Mouse (Mus musculus): ENCODE results near the gene Dazap2. TPM values are rescaled to one million over a fixed set of nuclear protein-coding genes. Genes with fewer than 3 reads are reported as not detected.

Dazap2 gene
- polyA plus RNA-seq, 1 experiment: 282 TPM

GRCm38 (mm10) chr15:100637661-100638060, 22.5 kb downstream of the Dazap2 start:
- Histone ChIP-seq H3K27me3 (ENCODE audit: control insufficient read depth, insufficient read depth, low read length) (no peaks in the 10 kb centered on the region; the same call in 1 of the 2 replicates), H3K27ac (ENCODE audit: control insufficient read depth, insufficient read depth, low read depth, low read length) (no peak overlapping the region), H3K36me3 (ENCODE audit: control insufficient read depth, insufficient read depth, low read length) (no peaks in the 10 kb centered on the region), H3K4me3 (ENCODE audit: control insufficient read depth, low read depth, low read length) (no peak overlapping the region), H3K4me1 (ENCODE audit: control insufficient read depth, insufficient read depth, low read length) (peaks cover 14% of the 10 kb centered on the region)
- no peak for TF ChIP-seq POLR2A (IDR thresholded peaks at IDR 0.05; ENCODE audit: control insufficient read depth, low read depth, low read length)
- peak; percentile 19; the same call in 1 of the 2 replicates for TF ChIP-seq CTCF (IDR thresholded peaks at IDR 0.05; ENCODE audit: control insufficient read depth, insufficient read depth, insufficient replicate concordance, low read depth, low read length)

- Histone ChIP-seq H3K36me3 (ENCODE audit: control insufficient read depth, insufficient read depth, low read length) (peaks cover 2% of the 10 kb centered on the region; the same call in 1 of the 2 replicates), H3K27me3 (ENCODE audit: control insufficient read depth, insufficient read depth, low read length) (no peaks in the 10 kb centered on the region; the same call in 1 of the 2 replicates), H3K4me1 (ENCODE audit: control insufficient read depth, insufficient read depth, low read length) (peaks cover 12% of the 10 kb centered on the region), H3K27ac (ENCODE audit: control insufficient read depth, insufficient read depth, low read depth, low read length) (no peak overlapping the region), H3K4me3 (ENCODE audit: control insufficient read depth, low read depth, low read length) (no peak overlapping the region)
- TF ChIP-seq CTCF (IDR thresholded peaks at IDR 0.05; ENCODE audit: control insufficient read depth, insufficient read depth, insufficient replicate concordance, low read depth, low read length) (no peak), POLR2A (IDR thresholded peaks at IDR 0.05; ENCODE audit: control insufficient read depth, low read depth, low read length) (no peak)
Observed at GRCm38 (mm10) chr15:100639972-100640750, 25.0 kb downstream of the Dazap2 start.

- Histone ChIP-seq H3K27ac (ENCODE audit: control insufficient read depth, insufficient read depth, low read depth, low read length) (no peak overlapping the region), H3K4me3 (ENCODE audit: control insufficient read depth, low read depth, low read length) (no peak overlapping the region), H3K36me3 (ENCODE audit: control insufficient read depth, insufficient read depth, low read length) (peaks cover 3% of the 10 kb centered on the region; the same call in 1 of the 2 replicates), H3K27me3 (ENCODE audit: control insufficient read depth, insufficient read depth, low read length) (no peaks in the 10 kb centered on the region), H3K4me1 (ENCODE audit: control insufficient read depth, insufficient read depth, low read length) (peaks cover 8% of the 10 kb centered on the region)
- TF ChIP-seq CTCF (IDR thresholded peaks at IDR 0.05; ENCODE audit: control insufficient read depth, insufficient read depth, insufficient replicate concordance, low read depth, low read length) (no peak), POLR2A (IDR thresholded peaks at IDR 0.05; ENCODE audit: control insufficient read depth, low read depth, low read length) (no peak)
Observed at GRCm38 (mm10) chr15:100641226-100641810, 26.2 kb downstream of the Dazap2 start.

GRCm38 (mm10) chr15:100642451-100642850, 27.3 kb downstream of the Dazap2 start:
- Histone ChIP-seq H3K4me1 (ENCODE audit: control insufficient read depth, insufficient read depth, low read length) (no peaks in the 10 kb centered on the region), H3K27me3 (ENCODE audit: control insufficient read depth, insufficient read depth, low read length) (no peaks in the 10 kb centered on the region), H3K27ac (ENCODE audit: control insufficient read depth, insufficient read depth, low read depth, low read length) (no peak overlapping the region), H3K4me3 (ENCODE audit: control insufficient read depth, low read depth, low read length) (no peak overlapping the region), H3K36me3 (ENCODE audit: control insufficient read depth, insufficient read depth, low read length) (peaks cover 3% of the 10 kb centered on the region; the same call in 1 of the 2 replicates)
- TF ChIP-seq POLR2A (IDR thresholded peaks at IDR 0.05; ENCODE audit: control insufficient read depth, low read depth, low read length) (no peak), CTCF (IDR thresholded peaks at IDR 0.05; ENCODE audit: control insufficient read depth, insufficient read depth, insufficient replicate concordance, low read depth, low read length) (no peak)

GRCm38 (mm10) chr15:100646161-100646560, 31.0 kb downstream of the Dazap2 start:
- Histone ChIP-seq H3K27ac (ENCODE audit: control insufficient read depth, insufficient read depth, low read depth, low read length) (no peak overlapping the region), H3K27me3 (ENCODE audit: control insufficient read depth, insufficient read depth, low read length) (no peaks in the 10 kb centered on the region), H3K36me3 (ENCODE audit: control insufficient read depth, insufficient read depth, low read length) (peaks cover 5% of the 10 kb centered on the region), H3K4me3 (ENCODE audit: control insufficient read depth, low read depth, low read length) (no peak overlapping the region), H3K4me1 (ENCODE audit: control insufficient read depth, insufficient read depth, low read length) (no peaks in the 10 kb centered on the region)
- TF ChIP-seq POLR2A (IDR thresholded peaks at IDR 0.05; ENCODE audit: control insufficient read depth, low read depth, low read length) (no peak), CTCF (IDR thresholded peaks at IDR 0.05; ENCODE audit: control insufficient read depth, insufficient read depth, insufficient replicate concordance, low read depth, low read length) (no peak)

- TF ChIP-seq POLR2A (IDR thresholded peaks at IDR 0.05; ENCODE audit: control insufficient read depth, low read depth, low read length) (no peak), CTCF (IDR thresholded peaks at IDR 0.05; ENCODE audit: control insufficient read depth, insufficient read depth, insufficient replicate concordance, low read depth, low read length) (no peak)
- no peak overlapping the region for H3K4me3 ChIP-seq (ENCODE audit: control insufficient read depth, low read depth, low read length)
- H3K36me3 ChIP-seq (ENCODE audit: control insufficient read depth, insufficient read depth, low read length): peaks cover 3% of the 10 kb centered on the region
- no peaks in the 10 kb centered on the region for H3K4me1 ChIP-seq (ENCODE audit: control insufficient read depth, insufficient read depth, low read length)
- no peaks in the 10 kb centered on the region for H3K27me3 ChIP-seq (ENCODE audit: control insufficient read depth, insufficient read depth, low read length)
- H3K27ac ChIP-seq (ENCODE audit: control insufficient read depth, insufficient read depth, low read depth, low read length): no peak overlapping the region
Observed at GRCm38 (mm10) chr15:100650111-100650510, 35.0 kb downstream of the Dazap2 start.

- peaks cover 2% of the 10 kb centered on the region for H3K36me3 ChIP-seq (ENCODE audit: control insufficient read depth, insufficient read depth, low read length)
- H3K27ac ChIP-seq (ENCODE audit: control insufficient read depth, insufficient read depth, low read depth, low read length): no peak overlapping the region
- no peaks in the 10 kb centered on the region for H3K27me3 ChIP-seq (ENCODE audit: control insufficient read depth, insufficient read depth, low read length)
- no peak overlapping the region for H3K4me3 ChIP-seq (ENCODE audit: control insufficient read depth, low read depth, low read length)
- TF ChIP-seq CTCF (IDR thresholded peaks at IDR 0.05; ENCODE audit: control insufficient read depth, insufficient read depth, insufficient replicate concordance, low read depth, low read length) (no peak), POLR2A (IDR thresholded peaks at IDR 0.05; ENCODE audit: control insufficient read depth, low read depth, low read length) (no peak)
- no peaks in the 10 kb centered on the region for H3K4me1 ChIP-seq (ENCODE audit: control insufficient read depth, insufficient read depth, low read length)
Observed at GRCm38 (mm10) chr15:100651610-100652009, 36.5 kb downstream of the Dazap2 start.

All from testis, adult 2 months (tissue).